Mouse (Mus musculus) forebrain, embryonic 13.5 days (tissue): ENCODE data around the gene Pkig. TPM values are rescaled to one million over a fixed set of nuclear protein-coding genes. Genes with fewer than 3 reads are reported as not detected.
"Not testable (repeated sequence)": the region's sequence is repeated elsewhere in the genome, so short reads cannot be mapped to it uniquely, and the experiment has no call there.

Experiments used
- ATAC-seq: fragments of 200-750 bp; cut with Nextera tagmentation; 2 replicates; pipeline ENCODE4 v1.8.0; 2017
- H3K27ac ChIP-seq: fragments of 300-500 bp; sonication (generic); 2 replicates; pipeline ENCODE4 v1.5.1; 2015; ENCODE audit warnings: inconsistent platforms, mild to moderate bottlenecking, moderate library complexity
- H3K27me3 ChIP-seq: fragments of 300-500 bp; sonication (generic); 2 replicates; pipeline ENCODE4 v1.6.1; 2015; ENCODE audit warnings: mild to moderate bottlenecking, inconsistent platforms
- H3K36me3 ChIP-seq: fragments of 300-500 bp; sonication (generic); 2 replicates; pipeline ENCODE4 v1.6.1; 2015; ENCODE audit warnings: mild to moderate bottlenecking, inconsistent platforms; ENCODE audit not compliant: poor library complexity, severe bottlenecking
- H3K4me1 ChIP-seq: fragments of 300-500 bp; sonication (generic); 2 replicates; pipeline ENCODE4 v1.6.1; 2015; ENCODE audit warnings: inconsistent platforms
- H3K4me2 ChIP-seq: fragments of 300-500 bp; sonication (generic); 2 replicates; pipeline ENCODE4 v1.6.1; 2015; ENCODE audit warnings: inconsistent platforms, mild to moderate bottlenecking, moderate library complexity
- H3K4me3 ChIP-seq: fragments of 300-500 bp; sonication (generic); 2 replicates; pipeline ENCODE4 v1.5.1; 2015; ENCODE audit warnings: mild to moderate bottlenecking, inconsistent platforms
- H3K9ac ChIP-seq: fragments of 300-500 bp; sonication (generic); 2 replicates; pipeline ENCODE4 v1.6.1; 2015; ENCODE audit warnings: mild to moderate bottlenecking, inconsistent platforms
- H3K9me3 ChIP-seq: fragments of 300-500 bp; sonication (generic); replicated peaks from 2 replicates; pipeline ENCODE4 v1.6.1; 2016; ENCODE audit warnings: inconsistent platforms
- WGBS: fragments of 180-500 bp; shearing (Covaris S2); methylation state at CpG from one replicate; pipeline ENCODE4 v1.1.7; 2015; 5-methylcytosine and 5-hydroxymethylcytosine counted together
- polyA plus RNA-seq: library from polyadenylated mRNA; unstranded; fragments of >200 nt; fragmentation: Nextera tagmentation; extraction: Ambion mirVana; gene quantifications from 2 replicates; pipeline ENCODE4 v1.2.1, GENCODE M21; 2015

Pkig gene
- polyA plus RNA-seq, 1 experiment from 2014 or later = 170 TPM

GRCm38 (mm10) chr2:163644575-163645385, 13.4 kb upstream of the Pkig start, which contains the start of gene Serinc3:
TSS of gene Serinc3 (minus strand) at chr2:163645131.
- Histone ChIP-seq H3K27ac (peak within 1 kb of the TSS; percentile 98), H3K27me3 (no peaks in the 10 kb centered on the region), H3K36me3 (0 out of 2 replicates have a peak, but pooled peaks cover 4% of the 10 kb centered on the region), H3K9ac (peak within 1 kb of the TSS; percentile 91), H3K4me1 (peaks cover 20% of the 10 kb centered on the region), H3K9me3 (no peaks in the 10 kb centered on the region), H3K4me3 (peak within 1 kb of the TSS; percentile 82), H3K4me2 (peak within 1 kb of the TSS; percentile 72)
- ATAC-seq = peak; percentile 98
- WGBS = under 1% methylated on average over 73 of the region's 74 CpGs

- no peak for ATAC-seq
Observed at GRCm38 (mm10) chr2:163645700-163646460, 12.3 kb upstream of the Pkig start.

GRCm38 (mm10) chr2:163646461-163647080, 11.6 kb upstream of the Pkig start:
- Histone ChIP-seq H3K36me3 (0 out of 2 replicates have a peak, but pooled peaks cover 3% of the 10 kb centered on the region), H3K27me3 (no peaks in the 10 kb centered on the region), H3K27ac (no peak overlapping the region), H3K4me2 (no peak overlapping the region), H3K9ac (no peak overlapping the region), H3K4me1 (peaks cover 20% of the 10 kb centered on the region), H3K9me3 (peaks cover 8% of the 10 kb centered on the region), H3K4me3 (no peak overlapping the region)
- ATAC-seq = no peak
- WGBS = 94% methylated on average over 5 of the region's 5 CpGs

More at GRCm38 (mm10) chr2:163645700-163646460, 12.3 kb upstream of the Pkig start:
- peaks cover 20% of the 10 kb centered on the region for H3K4me1 ChIP-seq
- no peak overlapping the region for H3K9ac ChIP-seq
- peaks cover 8% of the 10 kb centered on the region for H3K9me3 ChIP-seq
- 84% methylated on average over 11 of the region's 11 CpGs for WGBS
- 0 out of 2 replicates have a peak overlapping the region, but pooled peaks have one; percentile 40 for H3K27ac ChIP-seq
- peak overlapping the region; percentile 72; the same call in 1 of the 2 replicates for H3K4me2 ChIP-seq
- H3K36me3 ChIP-seq = 0 out of 2 replicates have a peak, but pooled peaks cover 4% of the 10 kb centered on the region
- H3K27me3 ChIP-seq = no peaks in the 10 kb centered on the region
- no peak overlapping the region for H3K4me3 ChIP-seq

GRCm38 (mm10) chr2:163655699-163656098, 2.5 kb upstream of the Pkig start:
- not testable (repeated sequence) for ATAC-seq, H3K27ac ChIP-seq

DNA sequence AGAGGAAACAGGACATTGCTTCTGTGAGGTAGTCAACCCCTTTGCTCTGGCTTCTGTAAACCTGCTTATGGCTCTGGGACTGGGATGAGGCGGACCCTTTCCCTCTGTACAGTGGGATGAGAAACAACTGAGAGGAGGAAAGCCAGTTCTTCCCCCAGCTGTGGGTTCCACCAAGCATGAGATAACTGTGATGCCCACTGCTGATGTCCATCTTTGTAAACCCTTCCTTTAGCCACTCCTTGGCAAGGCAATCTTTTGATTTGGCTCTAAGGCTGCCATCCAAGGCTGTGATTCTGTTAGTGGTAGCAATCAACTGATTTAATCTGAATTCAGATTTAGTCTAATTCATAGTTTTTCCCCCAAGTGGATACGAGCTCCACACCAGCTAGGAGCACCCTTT, 700 bp upstream of the Pkig start:
- Histone ChIP-seq H3K9ac (no peak overlapping the region), H3K4me3 (no peak overlapping the region), H3K4me2 (peak overlapping the region; percentile 68; the same call in 1 of the 2 replicates), H3K27me3 (no peaks in the 10 kb centered on the region), H3K27ac (no peak overlapping the region), H3K36me3 (no peaks in the 10 kb centered on the region), H3K4me1 (peaks cover 24% of the 10 kb centered on the region), H3K9me3 (no peaks in the 10 kb centered on the region)
- no peak for ATAC-seq
- WGBS = 75% methylated on average over 2 of the region's 2 CpGs

More at GRCm38 (mm10) chr2:163655699-163656098, 2.5 kb upstream of the Pkig start:
- not testable (repeated sequence) for H3K4me3 ChIP-seq, H3K4me2 ChIP-seq, H3K9ac ChIP-seq, H3K27me3 ChIP-seq, H3K36me3 ChIP-seq, H3K9me3 ChIP-seq
- H3K4me1 ChIP-seq = peaks cover 14% of the 10 kb centered on the region
- 96% methylated on average over 9 of the region's 12 CpGs for WGBS

DNA sequence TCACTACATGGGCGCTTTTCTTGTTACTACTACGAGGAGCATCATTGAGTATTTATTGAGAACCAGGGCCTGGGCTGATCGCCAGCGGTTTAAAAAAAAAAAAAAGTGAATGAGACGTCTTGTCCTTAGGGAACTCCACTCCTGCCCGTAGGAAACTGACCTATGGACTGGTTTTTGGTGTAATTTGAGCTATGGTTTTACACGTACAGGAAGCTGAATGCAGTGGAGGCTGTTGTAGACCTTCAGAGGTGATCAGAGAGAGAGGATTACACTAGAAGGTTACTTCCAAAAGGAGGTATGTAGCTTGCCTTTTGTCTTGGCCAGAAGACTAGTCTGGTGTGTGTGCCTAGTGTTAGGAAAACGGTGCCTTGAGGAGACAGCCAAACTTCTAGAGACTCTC, 755 bp downstream of the Pkig start:
- Histone ChIP-seq H3K9me3 (no peaks in the 10 kb centered on the region), H3K9ac (peak overlapping the region; percentile 83)
- no peak for ATAC-seq

GRCm38 (mm10) chr2:163659431-163659830, 1.2 kb downstream of the Pkig start:
- Histone ChIP-seq H3K4me3 (peak overlapping the region; percentile 71), H3K9ac (peak overlapping the region; percentile 83), H3K27ac (no peak overlapping the region), H3K36me3 (no peaks in the 10 kb centered on the region), H3K9me3 (no peaks in the 10 kb centered on the region), H3K4me1 (peaks cover 24% of the 10 kb centered on the region), H3K4me2 (peak overlapping the region; percentile 68), H3K27me3 (no peaks in the 10 kb centered on the region)
- WGBS = 84% methylated on average over 12 of the region's 12 CpGs
- no peak for ATAC-seq

More for the DNA sequence above, 755 bp downstream of the Pkig start:
- Histone ChIP-seq H3K4me3 (peak overlapping the region; percentile 71), H3K4me2 (peak overlapping the region; percentile 68), H3K27me3 (no peaks in the 10 kb centered on the region), H3K4me1 (peaks cover 24% of the 10 kb centered on the region), H3K36me3 (no peaks in the 10 kb centered on the region), H3K27ac (peak overlapping the region; percentile 31; the same call in 1 of the 2 replicates)
- WGBS = under 1% methylated on average over 8 of the region's 8 CpGs

DNA sequence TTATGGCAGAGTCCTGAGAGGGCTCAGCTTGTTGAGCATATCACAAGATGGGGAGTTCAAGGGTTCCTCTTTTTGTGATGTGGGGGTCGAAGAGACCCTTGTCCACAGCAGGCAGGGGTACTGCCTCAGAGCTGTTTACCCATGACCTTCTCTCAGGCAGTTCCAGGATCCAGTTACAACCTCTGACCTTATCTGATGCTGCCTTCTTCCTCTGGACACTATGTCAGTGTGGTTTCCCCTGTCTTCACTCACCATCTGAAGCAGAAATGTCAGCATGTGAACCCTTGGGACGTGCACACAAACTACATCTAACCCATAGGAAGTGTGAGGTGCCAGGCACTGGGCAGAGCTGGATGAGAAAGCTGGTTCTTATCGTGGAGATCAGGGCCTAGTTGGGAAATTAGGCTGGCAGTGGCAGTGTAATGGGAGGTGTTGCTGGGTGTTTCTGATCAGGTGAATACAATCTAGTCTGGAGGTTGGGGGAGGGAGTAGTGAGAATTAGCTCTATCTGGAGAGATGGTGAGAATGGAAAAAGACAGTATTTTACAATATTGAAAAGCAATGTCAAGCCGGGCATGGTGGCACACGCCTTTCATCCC, 2.0 kb downstream of the Pkig start:
- Histone ChIP-seq H3K4me1 (peaks cover 24% of the 10 kb centered on the region), H3K27ac (no peak overlapping the region), H3K4me2 (no peak overlapping the region), H3K9me3 (no peaks in the 10 kb centered on the region), H3K9ac (no peak overlapping the region), H3K4me3 (no peak overlapping the region), H3K36me3 (no peaks in the 10 kb centered on the region), H3K27me3 (no peaks in the 10 kb centered on the region)
- ATAC-seq = no peak
- 90% methylated on average over 5 of the region's 5 CpGs for WGBS

DNA sequence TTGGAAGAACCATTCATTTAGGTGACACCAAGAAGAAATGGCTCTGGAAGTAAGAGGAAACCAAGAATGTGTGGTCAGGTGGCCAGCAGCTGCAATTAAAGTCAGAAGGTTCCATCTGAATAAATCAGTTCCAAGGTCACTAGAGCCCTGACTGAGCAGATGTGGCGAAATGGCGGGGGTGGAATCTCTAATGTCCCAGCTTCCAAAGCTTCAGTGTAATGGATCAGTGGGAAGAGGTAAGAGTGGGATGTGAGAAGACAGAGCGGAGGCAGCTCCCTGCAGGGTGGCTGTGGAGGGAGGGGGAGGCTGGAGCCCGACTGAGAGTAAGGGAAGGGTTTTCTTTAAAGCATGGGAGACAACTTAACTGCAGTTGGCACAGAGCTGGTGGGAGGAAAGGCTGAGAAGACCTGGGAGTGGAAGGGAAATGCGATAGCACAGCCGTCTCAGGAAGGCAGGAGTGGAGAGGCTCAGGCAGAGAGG, 3.2 kb downstream of the Pkig start:
- H3K4me3 ChIP-seq = no peak overlapping the region
- no peaks in the 10 kb centered on the region for H3K9me3 ChIP-seq
- no peaks in the 10 kb centered on the region for H3K27me3 ChIP-seq
- H3K4me2 ChIP-seq = no peak overlapping the region
- ATAC-seq = no peak
- peaks cover 24% of the 10 kb centered on the region for H3K4me1 ChIP-seq
- 62% methylated on average over 6 of the region's 6 CpGs for WGBS
- no peak overlapping the region for H3K27ac ChIP-seq
- peak overlapping the region; percentile 40; the same call in 1 of the 2 replicates for H3K9ac ChIP-seq
- H3K36me3 ChIP-seq = no peaks in the 10 kb centered on the region

DNA sequence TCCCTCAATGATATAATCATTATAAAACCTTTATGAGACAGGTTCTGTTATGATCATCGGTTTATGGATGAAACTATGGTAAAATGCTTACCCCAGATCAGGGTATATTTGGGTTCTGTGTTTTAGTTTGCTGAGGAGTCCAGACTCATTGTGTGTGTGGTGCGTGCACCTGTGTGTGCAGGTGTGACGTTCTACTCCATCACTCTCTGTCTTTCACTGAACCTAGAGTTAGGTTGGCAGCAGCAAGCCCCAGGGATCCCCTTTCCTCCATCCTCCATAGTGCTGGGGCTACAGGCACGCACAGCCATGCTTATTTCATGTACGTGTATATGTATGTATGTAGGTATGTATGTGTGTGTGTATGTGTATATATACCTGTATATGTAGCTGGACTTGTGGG, 3.9 kb downstream of the Pkig start:
- ATAC-seq = no peak
- H3K4me1 ChIP-seq = peaks cover 24% of the 10 kb centered on the region
- no peaks in the 10 kb centered on the region for H3K27me3 ChIP-seq
- no peaks in the 10 kb centered on the region for H3K9me3 ChIP-seq
- H3K4me2 ChIP-seq = no peak overlapping the region
- H3K4me3 ChIP-seq = no peak overlapping the region
- no peak overlapping the region for H3K27ac ChIP-seq
- WGBS = 95% methylated on average over 5 of the region's 5 CpGs
- H3K36me3 ChIP-seq = no peaks in the 10 kb centered on the region
- no peak overlapping the region for H3K9ac ChIP-seq

DNA sequence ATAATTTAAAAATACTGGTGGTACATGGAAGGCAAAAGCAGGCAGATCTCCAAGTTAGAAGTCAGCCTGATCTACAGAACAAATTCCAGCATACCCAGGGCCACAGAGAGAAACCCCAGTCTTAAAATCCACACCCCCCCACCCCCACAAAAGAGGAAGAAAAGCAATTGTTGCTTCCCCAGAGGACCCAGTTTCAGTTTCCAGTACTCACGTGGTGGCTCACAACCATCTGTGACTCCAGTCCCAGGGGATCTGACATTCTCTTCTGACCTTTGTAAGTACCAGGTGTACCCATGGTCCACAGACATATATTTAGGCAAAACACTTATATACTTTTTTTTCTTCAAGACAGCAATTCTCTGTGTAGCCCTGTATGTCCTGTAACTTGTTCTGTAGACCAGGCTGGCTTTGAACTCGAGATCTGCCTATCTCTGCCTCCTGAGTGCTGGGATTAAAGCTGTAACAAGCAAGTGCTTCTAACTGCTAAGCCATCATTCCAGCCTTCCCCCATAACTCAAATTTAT, 4.6 kb downstream of the Pkig start:
- no peaks in the 10 kb centered on the region for H3K36me3 ChIP-seq
- WGBS = 79% methylated on average over 2 of the region's 2 CpGs
- no peak for ATAC-seq
- peaks cover 24% of the 10 kb centered on the region for H3K4me1 ChIP-seq
- H3K4me3 ChIP-seq = no peak overlapping the region
- no peak overlapping the region for H3K27ac ChIP-seq
- no peak overlapping the region for H3K4me2 ChIP-seq
- no peaks in the 10 kb centered on the region for H3K27me3 ChIP-seq
- H3K9ac ChIP-seq = no peak overlapping the region
- H3K9me3 ChIP-seq = no peaks in the 10 kb centered on the region
